ENCODE assay signal across 21 mouse cellular contexts in genomic region chr19:42973740-42974139, GRCm38 (mm10).
DNase-seq lines count a peak whose midpoint lies in the region; ATAC-seq lines count a peak whose summit lies in the region.
"Had no signal": no experiment of that assay in that cellular context is flagged by ENCODE, and none has a peak within 500 bp of the region (broad histone marks: within the 10 kb centered on the region; RNA-seq: fewer than 3 reads in every experiment).

No protein-coding gene starts in this region.

- H3K36me3 ChIP-seq in heart, embryonic 12.5 days = no peaks in the 10 kb centered on the region
- no peaks in the 10 kb centered on the region for H3K36me3 ChIP-seq in lung, embryonic 16.5 days (ENCODE audit: control insufficient read depth, insufficient read depth, low read length)
- no peaks in the 10 kb centered on the region for H3K36me3 ChIP-seq in embryonic facial prominence, embryonic 14.5 days (ENCODE audit: control insufficient read depth, insufficient read depth, low read length)
- no peaks in the 10 kb centered on the region for H3K36me3 ChIP-seq in embryonic facial prominence, embryonic 15.5 days
- H3K36me3 ChIP-seq: forebrain, embryonic 12.5 days; heart, embryonic 10.5 days; heart, embryonic 15.5 days; hindbrain, embryonic 10.5 days; intestine, embryonic 15.5 days had no signal

- H3K4me3 ChIP-seq in heart, embryonic 12.5 days = no peak overlapping the region
- no peak overlapping the region for H3K4me3 ChIP-seq in lung, embryonic 16.5 days (ENCODE audit: low read length)
- no peak overlapping the region for H3K4me3 ChIP-seq in embryonic facial prominence, embryonic 14.5 days (ENCODE audit: low read depth, low read length)
- H3K4me3 ChIP-seq in embryonic facial prominence, embryonic 15.5 days (replicated peaks) = no peak overlapping the region
- H3K4me3 ChIP-seq: forebrain, embryonic 12.5 days; heart, embryonic 10.5 days; heart, embryonic 15.5 days; hindbrain, embryonic 10.5 days; intestine, embryonic 15.5 days had no signal

- no peaks in the 10 kb centered on the region for H3K9me3 ChIP-seq in heart, embryonic 12.5 days (replicated peaks)
- 0 out of 2 replicates have a peak, but pooled peaks cover 2% of the 10 kb centered on the region for H3K9me3 ChIP-seq in lung, embryonic 16.5 days (ENCODE audit: control insufficient read depth, low read length)
- H3K9me3 ChIP-seq in embryonic facial prominence, embryonic 14.5 days (ENCODE audit: control insufficient read depth, low read length) = no peaks in the 10 kb centered on the region
- no peaks in the 10 kb centered on the region for H3K9me3 ChIP-seq in embryonic facial prominence, embryonic 15.5 days (replicated peaks)
- H3K9me3 ChIP-seq: forebrain, embryonic 12.5 days; heart, embryonic 10.5 days; heart, embryonic 15.5 days; hindbrain, embryonic 10.5 days; intestine, embryonic 15.5 days had no signal

- no peak for ATAC-seq in heart, embryonic 12.5 days (ENCODE audit: insufficient number of reproducible peaks, low FRiP score)
- peak; percentile 7; the same call in 1 of the 2 replicates for ATAC-seq in lung, embryonic 16.5 days (ENCODE audit: low read depth)
- ATAC-seq in embryonic facial prominence, embryonic 14.5 days (ENCODE audit: low read depth) = no peak
- no peak for ATAC-seq in embryonic facial prominence, embryonic 15.5 days (ENCODE audit: insufficient number of reproducible peaks, low FRiP score, low TSS enrichment, low read depth)
- ATAC-seq: forebrain, embryonic 16.5 days; intestine, embryonic 15.5 days had no signal

- H3K27me3 ChIP-seq in heart, embryonic 12.5 days (replicated peaks) = no peaks in the 10 kb centered on the region
- no peaks in the 10 kb centered on the region for H3K27me3 ChIP-seq in lung, embryonic 16.5 days (ENCODE audit: control insufficient read depth, insufficient read depth, low read depth, low read length)
- no peaks in the 10 kb centered on the region for H3K27me3 ChIP-seq in embryonic facial prominence, embryonic 14.5 days (replicated peaks; ENCODE audit: control insufficient read depth, insufficient read depth, low read length)
- no peaks in the 10 kb centered on the region for H3K27me3 ChIP-seq in embryonic facial prominence, embryonic 15.5 days
- H3K27me3 ChIP-seq: forebrain, embryonic 12.5 days; heart, embryonic 15.5 days; intestine, embryonic 15.5 days had no signal

- 82% methylated on average over 5 of the region's 5 CpGs for WGBS in heart, embryonic 12.5 days
- 59% methylated on average over 5 of the region's 5 CpGs for WGBS in lung, embryonic 16.5 days
- 58% methylated on average over 5 of the region's 5 CpGs for WGBS in embryonic facial prominence, embryonic 14.5 days
- WGBS in embryonic facial prominence, embryonic 15.5 days = 44% methylated on average over 5 of the region's 5 CpGs

- intact Hi-C loops in heart, postnatal 10 days (cut with DNase I) = no loop called here

- H3K27ac ChIP-seq in heart, embryonic 12.5 days (ENCODE audit: poor library complexity, severe bottlenecking) = no peak overlapping the region
- H3K27ac ChIP-seq in lung, embryonic 16.5 days (ENCODE audit: low read length) = no peak overlapping the region
- no peak overlapping the region; the same call in 1 of the 2 replicates for H3K27ac ChIP-seq in embryonic facial prominence, embryonic 14.5 days (replicated peaks; ENCODE audit: low read depth, low read length)
- 0 out of 2 replicates have a peak overlapping the region, but pooled peaks have one; percentile 8 for H3K27ac ChIP-seq in embryonic facial prominence, embryonic 15.5 days (replicated peaks)
- H3K27ac ChIP-seq: forebrain, embryonic 12.5 days; heart, embryonic 10.5 days; heart, embryonic 15.5 days; hindbrain, embryonic 10.5 days; hindbrain, embryonic 14.5 days; intestine, embryonic 15.5 days had no signal

- H3K9ac ChIP-seq in heart, embryonic 12.5 days = no peak overlapping the region
- H3K9ac ChIP-seq in lung, embryonic 16.5 days (ENCODE audit: low read length) = no peak overlapping the region
- no peak overlapping the region for H3K9ac ChIP-seq in embryonic facial prominence, embryonic 14.5 days (ENCODE audit: low read depth, low read length)
- no peak overlapping the region for H3K9ac ChIP-seq in embryonic facial prominence, embryonic 15.5 days
- H3K9ac ChIP-seq: forebrain, embryonic 12.5 days; heart, embryonic 15.5 days; hindbrain, embryonic 14.5 days; intestine, embryonic 15.5 days had no signal

- H3K4me1 ChIP-seq in heart, embryonic 12.5 days (replicated peaks) = no peaks in the 10 kb centered on the region
- H3K4me1 ChIP-seq in lung, embryonic 16.5 days (replicated peaks; ENCODE audit: control insufficient read depth, insufficient read depth, low read length) = no peaks in the 10 kb centered on the region
- H3K4me1 ChIP-seq in embryonic facial prominence, embryonic 14.5 days (ENCODE audit: control insufficient read depth, insufficient read depth, low read length) = peaks cover 3% of the 10 kb centered on the region; the same call in 1 of the 2 replicates
- 0 out of 2 replicates have a peak, but pooled peaks cover 4% of the 10 kb centered on the region for H3K4me1 ChIP-seq in embryonic facial prominence, embryonic 15.5 days
- H3K4me1 ChIP-seq: forebrain, embryonic 12.5 days; heart, embryonic 10.5 days; heart, embryonic 15.5 days; hindbrain, embryonic 10.5 days; intestine, embryonic 15.5 days had no signal

- H3K4me2 ChIP-seq in heart, embryonic 12.5 days = no peak overlapping the region
- H3K4me2 ChIP-seq in lung, embryonic 16.5 days (ENCODE audit: low read depth, low read length) = no peak overlapping the region
- H3K4me2 ChIP-seq in embryonic facial prominence, embryonic 14.5 days (ENCODE audit: low read depth, low read length) = no peak overlapping the region
- H3K4me2 ChIP-seq in embryonic facial prominence, embryonic 15.5 days (replicated peaks) = no peak overlapping the region
- H3K4me2 ChIP-seq: forebrain, embryonic 12.5 days; heart, embryonic 15.5 days; hindbrain, embryonic 14.5 days; intestine, embryonic 15.5 days had no signal

- peak; percentile 13 to 31 for DNase-seq in heart, postnatal 10 days
- no peak for DNase-seq in lung, postnatal 14 days
- peak; percentile 46 for DNase-seq in embryonic facial prominence, embryonic 14.5 days (ENCODE audit: low spot score)
- no peak for DNase-seq in embryo, embryonic 9.5 days (ENCODE audit: extremely low spot score)
- DNase-seq in cerebellum, adult 18-20 months = no peak
- DNase-seq: adrenal gland, adult 8-10 months; adrenal gland, postnatal 36 days; cerebellum, adult 8-10 months; cerebellum, postnatal 14 days; embryo, embryonic 11 days; gastrocnemius, postnatal 25 days had no signal

Comparison
In these comparisons a context has a peak if more than half of its experiments do, and no peak if none do; other contexts are left out.
1. DNase-seq: peak in heart, postnatal 10 days (2 of 2) and embryonic facial prominence, embryonic 14.5 days (single experiment); none in lung, postnatal 14 days (single experiment), embryo, embryonic 9.5 days (single experiment) and cerebellum, adult 18-20 months (0 of 2).